Mouse (Mus musculus): Measurements from ENCODE around the gene Cxcl2.
A peak's percentile ranks its signal among the peaks of the same experiment; 100 is the strongest.

The Cxcl2 gene

DNA sequence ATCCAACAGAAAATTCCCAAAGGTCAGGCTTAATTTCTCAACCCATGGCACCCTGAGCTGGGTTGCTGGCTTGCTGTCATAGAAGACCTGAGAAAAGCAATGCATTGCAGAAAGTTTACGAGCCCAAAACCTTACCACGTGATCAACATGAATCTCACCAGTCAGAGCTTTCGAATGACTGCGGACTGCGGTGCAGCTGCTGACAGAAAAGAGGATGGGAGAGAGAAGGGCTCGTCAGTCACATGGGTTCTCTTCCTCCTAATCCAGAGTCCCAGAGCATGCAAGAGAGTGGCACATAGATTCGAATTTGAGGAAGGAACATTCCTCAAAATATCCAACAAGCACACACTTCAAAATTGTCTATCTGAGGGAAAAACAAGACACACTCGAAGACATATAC, 9.4 kb upstream of the Cxcl2 start:
- no peak for DNase-seq (ENCODE audit: low spot score)

DNA sequence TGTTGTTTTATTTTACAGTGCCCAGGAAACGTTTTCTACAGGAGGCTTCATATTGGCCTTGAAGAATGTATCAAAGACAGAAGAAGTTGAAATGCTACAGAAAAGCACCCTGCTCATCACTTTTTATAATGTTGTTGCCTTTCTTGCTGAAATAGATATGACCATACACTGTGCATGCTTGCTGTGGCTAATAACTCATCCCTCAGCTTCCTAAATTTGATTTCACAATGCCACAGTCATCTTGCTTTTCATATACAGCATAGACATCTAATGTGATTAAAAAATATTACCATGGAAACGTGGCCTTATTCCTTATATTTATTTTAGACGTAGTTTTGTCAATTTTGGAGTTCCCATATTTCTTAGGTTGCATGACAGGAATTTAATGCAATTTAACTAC, 6.2 kb upstream of the Cxcl2 start:
- no peak for DNase-seq (ENCODE audit: low spot score)

DNA sequence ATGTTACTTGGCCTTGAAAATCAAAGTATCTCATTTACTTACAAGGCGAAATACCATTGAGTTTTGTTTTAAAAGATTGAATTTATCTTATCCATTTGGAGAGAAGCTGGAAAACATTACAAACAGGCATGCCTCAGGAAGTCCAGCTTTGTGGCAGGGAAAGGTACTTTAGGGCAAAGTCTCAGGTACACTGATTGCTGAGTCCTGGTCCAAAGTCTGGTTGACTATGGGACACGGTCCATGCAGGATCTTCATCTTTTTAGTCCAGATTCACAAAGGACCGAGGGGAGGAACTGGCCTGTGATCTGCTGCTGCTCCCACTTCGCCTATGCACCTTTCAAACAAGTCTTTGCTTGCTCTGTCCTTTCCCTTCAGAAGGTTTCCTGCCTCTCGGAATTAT, 4.4 kb upstream of the Cxcl2 start:
- no peak for DNase-seq (ENCODE audit: low spot score)

DNA sequence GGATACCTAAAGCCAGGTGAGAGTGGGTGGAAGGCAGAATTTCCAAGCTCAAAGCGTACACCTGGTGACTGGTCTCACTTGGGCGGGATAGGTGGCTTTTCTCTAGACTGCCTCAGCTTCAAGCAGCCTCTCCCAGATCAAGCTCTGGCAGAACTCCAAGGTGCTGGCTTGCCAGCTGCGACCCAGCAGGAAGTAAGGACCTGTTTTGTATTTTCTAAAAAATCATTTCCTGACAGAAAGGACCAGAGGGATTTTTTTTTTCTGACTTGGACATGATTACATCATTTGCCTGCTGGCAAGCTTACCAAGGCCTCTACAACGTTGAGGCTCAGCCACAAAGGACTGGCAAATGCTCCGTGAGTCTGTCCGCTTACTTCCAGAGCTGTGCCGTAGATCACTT, 3.5 kb upstream of the Cxcl2 start:
- DNase-seq (ENCODE audit: low spot score), result no peak

DNA sequence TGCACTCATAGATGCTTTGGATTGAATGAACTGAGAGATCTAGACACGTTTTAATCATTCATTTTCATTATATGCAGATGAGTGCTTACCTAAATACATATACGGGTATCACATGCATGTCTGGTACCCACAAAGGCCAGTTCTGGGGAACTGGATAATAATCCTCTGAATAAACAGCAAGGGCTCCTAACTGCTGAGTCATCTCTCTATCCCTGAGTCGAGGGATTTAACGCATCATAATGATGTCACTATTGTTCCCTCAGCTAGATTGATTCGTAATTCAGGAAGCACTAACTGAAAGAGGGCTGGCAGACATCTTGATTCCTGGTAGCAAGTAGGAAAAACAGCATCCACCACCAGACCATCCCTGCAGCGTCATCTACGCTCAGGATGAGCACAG, 3.0 kb upstream of the Cxcl2 start:
- DNase-seq (ENCODE audit: low spot score), result no peak

DNA sequence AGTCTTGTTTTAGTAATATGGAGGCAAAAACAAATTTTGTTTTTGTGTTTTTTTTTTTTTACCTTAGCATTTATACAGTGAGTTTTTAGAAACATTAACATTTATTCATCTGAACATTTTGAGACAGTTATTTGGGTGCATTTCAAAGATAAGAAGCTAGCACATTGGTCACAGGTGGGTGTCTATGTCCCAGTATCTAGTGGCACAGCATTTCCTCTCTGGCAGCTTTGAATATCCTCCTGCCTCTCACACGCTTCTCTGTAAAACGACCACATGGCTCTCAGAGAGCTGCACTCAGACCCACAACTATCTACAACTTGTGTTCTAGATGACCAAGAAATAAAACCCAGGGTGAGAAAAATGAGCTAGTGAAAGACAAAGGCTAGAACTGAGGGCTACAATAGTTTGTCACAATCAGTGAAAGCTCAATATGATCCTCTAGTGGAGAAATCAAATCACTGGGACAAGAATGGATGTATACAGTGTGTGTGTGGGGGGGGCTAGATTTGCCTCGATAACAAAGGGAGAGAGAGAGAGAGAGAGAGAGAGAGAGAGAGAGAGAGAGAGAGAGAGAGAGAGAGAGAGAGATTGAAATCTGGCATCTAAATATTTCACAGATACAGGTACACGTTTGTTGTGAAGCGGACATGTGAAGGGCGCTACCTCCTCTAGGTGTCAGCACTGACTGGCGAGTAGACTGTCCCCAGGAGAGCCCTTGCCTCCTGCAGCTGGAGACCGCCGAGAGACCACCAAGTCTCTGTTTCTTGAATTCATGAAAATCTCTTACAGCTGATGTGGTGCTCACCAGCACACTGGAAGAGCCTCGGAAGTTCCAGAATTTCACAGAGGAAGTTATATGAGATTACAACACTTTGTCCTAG, 1.1 kb upstream of the Cxcl2 start:
- peak; percentile 57 for DNase-seq (ENCODE audit: low spot score)

DNA sequence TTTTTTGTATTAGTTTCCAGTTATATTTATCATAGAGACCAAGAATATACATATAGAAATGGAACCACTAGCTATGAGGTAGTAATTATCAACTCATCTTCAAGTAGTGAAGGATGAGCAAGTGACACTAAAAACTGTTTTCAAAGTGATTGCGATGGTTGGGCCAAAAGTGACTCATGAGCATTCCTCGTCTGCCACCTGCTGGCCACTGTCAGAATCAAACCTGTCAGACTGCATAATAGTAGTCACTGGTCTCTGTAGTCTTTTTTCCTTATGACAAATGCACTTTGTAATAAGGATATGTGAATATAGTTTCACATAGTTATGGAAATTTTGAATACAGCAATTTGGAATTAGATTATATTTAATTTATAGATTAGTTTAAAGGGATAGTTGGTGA, 5.3 kb downstream of the Cxcl2 start:
- DNase-seq (ENCODE audit: low spot score), result peak; percentile 91

DNA sequence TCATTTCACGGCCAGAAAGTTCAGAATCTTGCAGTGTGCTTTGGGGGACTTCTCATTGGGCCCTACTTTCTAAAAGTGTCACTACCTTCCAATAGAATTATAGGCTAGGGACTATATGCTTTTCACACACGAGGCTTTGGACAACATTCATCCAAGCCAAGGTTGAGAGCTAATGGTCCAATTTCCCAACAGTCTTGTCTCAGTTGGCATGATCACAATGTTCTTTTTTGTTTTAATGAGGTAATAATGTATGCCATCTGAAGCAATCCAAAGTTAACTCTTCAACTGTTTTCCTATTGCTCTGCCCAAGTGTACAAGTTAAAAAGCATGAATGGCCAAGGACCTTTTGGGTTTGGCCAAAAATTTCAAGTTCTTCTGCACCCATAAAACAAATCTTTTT, 15.8 kb downstream of the Cxcl2 start:
- DNase-seq (ENCODE audit: low spot score), result no peak

DNA sequence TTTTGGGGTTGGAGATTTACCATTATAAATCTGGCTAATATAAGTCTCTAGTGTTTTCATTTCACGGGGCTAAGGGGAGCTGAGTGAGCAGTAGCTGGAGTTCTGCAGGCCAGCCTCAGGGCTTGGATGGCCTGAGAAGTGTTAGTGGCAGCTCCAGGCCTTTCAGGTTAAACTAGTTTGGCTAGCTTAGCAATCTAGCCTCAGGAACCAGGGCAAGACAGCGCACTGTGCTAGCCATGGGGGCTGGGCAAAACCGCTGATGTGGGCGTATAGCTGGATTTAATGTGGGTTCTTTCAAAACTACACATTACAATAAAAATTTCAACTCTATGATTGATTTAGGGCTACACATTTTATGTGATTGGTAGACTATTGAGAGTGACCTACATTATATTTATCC, 19.3 kb downstream of the Cxcl2 start:
- no peak for DNase-seq (ENCODE audit: low spot score)

DNA sequence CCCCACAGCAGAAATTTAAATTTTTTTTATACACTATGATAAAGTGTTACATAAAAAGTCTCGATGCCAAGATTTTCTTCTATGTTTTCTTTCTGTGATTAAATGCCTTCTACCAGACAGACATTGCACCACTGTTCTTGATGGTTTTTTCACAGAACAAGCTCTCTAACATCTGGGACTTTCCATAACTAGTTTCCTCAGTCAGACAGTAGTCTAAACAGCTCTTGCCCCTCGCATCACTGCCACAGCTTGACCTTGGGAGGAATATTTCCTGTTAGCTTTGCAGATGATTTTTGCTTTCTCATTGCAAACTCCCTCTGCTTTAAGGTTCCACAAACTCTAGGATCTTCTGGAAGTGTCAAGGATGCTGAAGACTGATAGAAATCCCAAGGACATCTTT, 26.9 kb downstream of the Cxcl2 start:
- peak; percentile 29 for DNase-seq (ENCODE audit: low spot score)

DNA sequence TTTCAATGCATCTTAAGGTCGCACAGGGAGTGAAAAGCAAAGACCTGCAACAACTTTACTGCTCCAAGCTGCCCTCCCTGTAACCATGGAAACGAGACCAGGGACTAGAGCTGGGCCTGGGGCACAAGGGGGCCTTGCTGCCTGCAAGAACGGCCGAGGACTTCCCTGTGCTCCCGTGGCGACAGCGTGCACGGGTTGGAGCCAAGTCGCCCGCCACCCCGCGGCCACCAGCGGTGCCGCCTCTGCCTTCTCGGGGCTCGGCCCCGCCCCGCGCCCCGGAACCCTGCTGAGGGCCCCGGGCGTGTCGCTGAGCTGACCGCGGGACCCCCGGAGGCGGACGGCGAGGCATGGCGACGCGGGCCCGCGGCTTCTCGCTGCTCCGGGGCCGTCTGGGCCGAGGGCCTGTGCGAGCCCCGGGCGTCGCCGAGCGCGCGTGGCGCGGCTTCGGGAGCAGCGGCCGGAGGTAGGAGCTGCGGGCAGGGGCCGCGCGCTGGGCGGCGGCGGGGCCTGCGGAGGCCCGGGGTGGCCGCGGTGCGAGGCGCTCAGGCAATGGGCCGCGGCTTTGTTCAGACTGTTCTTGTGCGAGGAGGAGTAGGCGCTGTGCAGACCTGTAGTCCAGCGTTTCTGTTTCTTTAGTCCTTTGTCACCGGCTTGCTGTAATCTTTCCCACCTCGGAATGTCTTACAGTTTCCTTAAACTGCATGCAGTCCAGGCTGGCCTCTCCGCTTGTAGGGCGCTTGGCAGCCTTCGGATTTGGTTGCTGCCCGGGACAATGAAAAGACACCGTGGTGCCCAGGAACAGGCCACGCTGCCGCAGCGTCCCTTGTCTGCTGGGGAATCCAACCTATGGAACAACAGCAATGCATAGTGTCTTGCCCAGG, 27.5 kb downstream of the Cxcl2 start, which contains the start of gene Mthfd2l:
Gene Mthfd2l (plus strand): TSS at position 147 of the 881 bp plus-strand sequence.
- DNase-seq (ENCODE audit: low spot score), result peak; percentile 96

DNA sequence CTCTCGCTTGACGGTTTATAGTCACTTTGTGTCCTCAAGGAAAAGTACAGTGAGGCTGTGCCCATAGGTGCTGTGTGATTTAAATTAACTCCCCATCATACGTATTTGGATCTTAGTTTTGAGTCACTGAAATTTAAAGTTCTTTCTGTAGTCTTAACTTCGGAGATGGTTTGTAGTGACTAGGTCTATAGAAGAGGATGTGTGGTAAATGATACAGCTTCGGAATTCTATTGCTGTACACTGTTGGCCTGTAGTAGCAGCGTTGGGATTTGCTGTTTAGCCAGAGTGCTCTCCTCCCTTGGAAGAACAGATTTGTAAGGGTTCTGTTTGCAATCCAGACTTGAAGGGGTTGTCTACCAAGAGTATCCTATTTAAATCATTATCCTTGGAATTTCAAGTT, 28.2 kb downstream of the Cxcl2 start:
- peak; percentile 21 for DNase-seq (ENCODE audit: low spot score)

DNA sequence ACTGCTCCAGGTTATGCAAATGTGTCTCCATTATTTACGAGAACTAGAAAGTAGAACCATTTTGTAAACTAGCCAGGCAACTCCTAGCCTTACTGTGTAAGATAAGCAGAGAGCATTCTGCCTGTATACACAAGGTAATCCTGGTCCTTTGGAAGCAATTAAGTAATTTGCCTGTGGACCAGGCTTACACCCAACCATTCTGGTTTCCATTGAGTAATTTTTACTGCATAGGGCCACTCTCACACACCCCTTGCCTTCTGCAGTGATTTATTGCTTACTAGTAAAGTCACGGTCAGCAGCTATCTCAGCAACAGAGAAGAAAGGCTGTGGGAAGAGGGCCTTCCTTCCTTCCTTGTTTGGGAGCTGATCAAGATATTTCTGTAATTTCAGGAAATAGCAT, 33.0 kb downstream of the Cxcl2 start:
- DNase-seq (ENCODE audit: low spot score), result no peak

DNA sequence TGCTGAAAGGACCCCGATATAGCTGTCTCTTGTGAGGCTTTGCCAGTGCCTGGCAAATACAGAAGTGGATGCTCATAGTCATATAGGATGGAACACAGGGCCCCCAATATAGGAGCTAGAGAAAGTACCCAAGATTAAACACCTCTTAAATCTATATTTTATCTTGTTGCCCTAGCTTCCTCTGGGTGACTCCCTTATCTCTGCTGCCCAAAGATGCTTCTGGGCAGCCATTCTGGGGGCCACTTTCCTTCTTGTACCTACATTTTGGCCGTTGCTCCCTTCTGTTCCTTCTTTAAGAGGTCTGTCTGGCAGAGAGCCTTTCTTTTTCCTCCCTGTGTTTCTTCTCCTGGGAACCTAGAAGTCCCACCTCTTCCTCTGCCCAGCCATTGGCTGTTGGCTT, 41.8 kb downstream of the Cxcl2 start:
- DNase-seq (ENCODE audit: low spot score), result no peak

DNA sequence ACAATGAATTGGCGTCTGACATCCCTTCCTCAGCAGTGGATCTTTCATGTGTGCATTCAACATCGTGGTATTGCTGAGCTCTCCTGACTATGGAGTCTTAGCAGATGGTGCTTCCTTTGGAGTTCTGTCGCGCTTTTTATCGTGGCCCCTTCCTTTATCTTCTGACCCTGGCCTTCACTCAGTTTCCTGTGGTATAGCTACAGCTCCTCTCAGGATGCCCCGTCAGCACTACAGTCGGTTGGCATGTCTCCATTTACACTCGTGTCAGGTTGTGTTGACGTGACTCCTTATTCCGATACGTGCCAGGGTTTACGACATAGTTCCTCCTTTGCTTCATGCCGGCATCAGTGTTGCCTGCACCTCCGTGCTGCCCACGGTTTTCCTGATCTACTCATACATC, 45.8 kb downstream of the Cxcl2 start:
- DNase-seq (ENCODE audit: low spot score), result no peak

DNA sequence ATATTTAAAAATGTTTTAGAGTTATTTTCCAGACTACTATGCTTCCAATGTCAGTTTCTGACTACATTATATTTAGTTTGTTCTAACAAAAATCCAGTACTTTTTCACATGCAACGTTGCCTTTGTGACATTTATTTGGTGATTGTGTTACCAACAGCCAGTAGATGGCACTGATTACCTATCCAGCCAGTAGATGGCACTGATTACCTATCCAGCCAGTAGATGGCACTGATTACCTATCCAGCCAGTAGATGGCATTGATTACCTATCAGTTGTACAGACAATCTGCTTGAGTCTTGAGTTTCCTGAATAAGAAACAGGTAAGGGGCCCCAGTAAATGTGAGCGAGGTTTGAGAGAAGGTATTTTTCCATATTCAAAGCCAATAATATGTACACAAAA, 47.8 kb downstream of the Cxcl2 start:
- no peak for DNase-seq (ENCODE audit: low spot score)

DNA sequence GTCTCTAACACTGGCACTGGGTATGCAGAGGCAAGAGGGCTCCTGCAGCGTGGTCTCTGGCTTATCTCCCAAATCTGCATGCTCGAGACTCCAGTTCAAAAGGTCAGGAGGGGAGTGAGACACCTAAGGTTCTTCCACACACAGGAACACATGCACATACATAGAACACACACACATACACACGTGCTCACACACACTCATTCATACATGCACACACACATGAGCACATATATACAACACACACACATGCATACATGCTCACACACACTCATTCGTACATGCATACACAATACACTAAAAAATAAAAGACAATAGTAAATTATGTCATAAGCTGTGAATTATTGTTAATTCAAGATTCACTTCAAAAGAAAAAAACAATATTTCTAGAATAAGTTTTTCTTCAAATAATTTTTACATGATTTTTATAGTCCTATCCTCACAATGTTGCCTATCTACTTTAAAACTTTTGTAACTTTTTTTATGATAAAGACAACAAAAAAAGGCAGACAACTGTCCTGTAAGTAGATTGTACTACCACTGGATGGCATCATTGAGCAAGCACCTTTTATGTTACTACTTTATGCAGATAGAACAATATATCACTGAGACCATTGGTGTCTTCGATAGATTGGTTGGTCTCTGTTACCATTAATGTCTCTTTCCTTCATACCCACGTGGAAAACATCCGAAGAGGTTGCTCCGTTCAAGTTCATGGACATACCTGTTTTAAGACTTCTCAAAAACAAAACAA, 49.2 kb downstream of the Cxcl2 start:
- peak; percentile 27 for DNase-seq (ENCODE audit: low spot score)
